Mouse (Mus musculus): ENCODE measurements at regions not wholly inside any gene's neighbourhood (a gene's known extent, or its start where the extent isn't known, plus 50 kb on each side); places are given as distances from the start of the nearest gene placed in this dataset.
A peak's percentile ranks its signal among the peaks of the same experiment; 100 is the strongest.

DNA sequence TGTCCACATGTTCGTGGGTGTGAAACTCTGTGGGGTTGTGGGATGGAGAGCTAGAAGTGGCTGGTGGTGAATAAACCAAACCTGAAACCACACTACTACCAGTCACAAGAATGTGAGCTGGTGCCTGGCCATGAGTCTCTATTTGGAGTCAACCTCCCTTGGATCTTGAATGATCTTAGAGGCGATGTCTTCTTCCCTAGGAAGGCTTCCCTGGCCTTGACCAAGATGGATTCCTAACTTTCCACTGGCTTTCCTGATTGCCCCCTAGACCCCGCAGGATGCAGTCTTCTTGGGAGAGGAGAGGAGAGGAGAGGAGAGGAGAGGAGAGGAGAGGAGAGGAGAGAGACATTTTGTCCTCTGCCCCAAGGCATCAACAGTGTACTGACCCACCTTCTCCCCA lies 106.9 kb upstream of the Cpm start:
- ATAC-seq (ENCODE audit: insufficient read depth) (no peak), DNase-seq (no peak)
- WGBS = 87% methylated on average over 3 of the region's 3 CpGs
- Histone ChIP-seq H3K4me3 (ENCODE audit: low read depth, low read length) (no peak overlapping the region), H3K9me3 (ENCODE audit: low read depth, low read length) (no peaks in the 10 kb centered on the region), H3K4me2 (no peak overlapping the region), H3K36me3 (ENCODE audit: insufficient read depth) (no peaks in the 10 kb centered on the region), H3K9ac (no peak overlapping the region), H3K27ac (ENCODE audit: low read depth) (no peak overlapping the region), H3K27me3 (ENCODE audit: insufficient read depth, low read length) (no peaks in the 10 kb centered on the region), H3K4me1 (ENCODE audit: insufficient read depth) (no peaks in the 10 kb centered on the region)
- TF ChIP-seq CTCF (IDR thresholded peaks at IDR 0.05; ENCODE audit: low read depth) = no peak

DNA sequence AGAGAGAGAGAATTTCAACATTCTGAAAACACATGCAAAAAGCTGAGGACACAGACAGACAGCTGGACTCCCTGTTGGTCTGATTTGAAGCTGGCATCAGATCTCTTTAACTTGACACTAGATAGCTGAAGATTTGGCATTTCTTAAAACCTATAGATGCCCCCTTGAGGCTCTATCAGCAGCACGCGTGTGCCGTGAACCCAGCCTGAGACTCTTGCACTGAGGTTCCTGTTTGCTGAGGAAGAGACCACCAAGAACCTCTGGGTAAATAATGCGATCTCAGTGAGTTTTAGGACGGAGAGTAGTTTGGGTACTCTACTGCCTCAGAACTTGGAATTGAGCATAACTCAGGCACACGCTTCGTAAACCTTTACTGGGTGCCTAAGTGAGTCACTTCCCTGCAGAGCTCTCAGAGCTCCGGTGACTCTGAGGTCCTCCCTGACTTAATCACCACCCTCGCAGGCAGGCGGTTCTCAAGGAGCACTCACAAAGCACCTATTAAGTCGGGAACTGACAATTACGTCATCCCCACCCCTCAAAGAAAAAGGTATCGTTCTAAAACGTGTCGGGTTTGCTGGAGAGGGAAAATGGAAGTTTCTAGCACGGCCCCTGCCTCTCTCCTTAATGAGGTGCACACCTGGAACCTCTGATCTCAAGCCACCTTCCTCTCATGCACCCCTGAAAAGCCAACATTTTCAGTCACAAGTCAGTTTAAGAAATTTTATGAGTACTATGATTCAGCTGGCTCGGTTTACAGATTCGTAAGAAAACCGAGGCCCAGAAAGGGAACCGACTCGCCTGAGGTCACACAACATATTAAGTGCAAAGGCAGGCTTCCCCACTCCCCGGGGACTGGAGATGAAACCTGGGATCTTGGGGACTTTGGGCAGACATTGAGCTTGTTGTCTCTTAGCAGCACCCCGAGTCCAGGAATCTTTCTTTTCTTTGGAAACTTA lies 107.7 kb upstream of the Cpm start:
- Histone ChIP-seq H3K4me2 (no peak overlapping the region), H3K27ac (ENCODE audit: low read depth) (no peak overlapping the region), H3K36me3 (ENCODE audit: insufficient read depth) (no peaks in the 10 kb centered on the region), H3K27me3 (ENCODE audit: insufficient read depth, low read length) (no peaks in the 10 kb centered on the region), H3K9me3 (ENCODE audit: low read depth, low read length) (no peaks in the 10 kb centered on the region), H3K4me1 (ENCODE audit: insufficient read depth) (no peaks in the 10 kb centered on the region), H3K9ac (no peak overlapping the region), H3K4me3 (ENCODE audit: low read depth, low read length) (no peak overlapping the region)
- no peak for TF ChIP-seq CTCF (IDR thresholded peaks at IDR 0.05; ENCODE audit: low read depth)
- 58% methylated on average over 23 of the region's 23 CpGs for WGBS
- ATAC-seq (ENCODE audit: insufficient read depth) (no peak), DNase-seq (peak; percentile 43)

DNA sequence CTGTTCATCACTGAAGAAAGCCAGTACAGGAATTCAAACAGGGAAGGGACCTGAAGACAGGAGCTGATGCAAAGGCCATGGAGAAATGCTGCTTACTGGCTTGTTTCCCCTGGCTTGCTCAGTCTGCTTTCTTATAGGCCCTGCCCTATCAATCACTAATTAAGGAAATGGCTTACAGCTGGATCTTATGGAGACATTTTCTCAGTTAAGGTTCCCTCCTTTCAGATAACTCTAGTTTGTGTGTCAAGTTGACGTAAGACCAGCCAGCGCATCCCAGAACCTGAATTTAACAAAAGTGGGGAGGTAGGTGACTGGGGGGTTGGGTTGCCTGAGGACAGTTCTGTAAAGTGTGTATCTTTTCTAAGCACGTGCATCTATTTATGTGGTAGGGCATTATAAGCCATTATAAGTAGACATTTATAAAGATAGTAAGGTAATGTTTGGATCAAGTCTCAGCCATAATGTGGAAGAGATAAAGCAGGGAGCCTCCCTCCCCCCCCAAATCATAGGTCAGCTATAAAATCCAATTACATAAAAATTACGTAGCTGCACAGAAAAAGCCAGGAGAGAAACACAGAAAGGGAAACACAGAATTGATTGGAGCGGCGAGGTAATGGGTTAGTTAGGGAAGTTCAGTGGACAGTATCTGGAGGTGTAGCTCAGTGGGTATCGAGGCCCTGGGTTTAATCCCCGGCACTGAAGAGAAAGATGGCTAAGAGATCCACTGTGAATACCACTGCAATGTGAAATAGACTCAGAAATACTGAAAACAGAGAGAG lies 108.6 kb upstream of the Cpm start:
- WGBS = 83% methylated on average over 8 of the region's 8 CpGs
- Histone ChIP-seq H3K27ac (ENCODE audit: low read depth) (no peak overlapping the region), H3K4me2 (no peak overlapping the region), H3K9me3 (ENCODE audit: low read depth, low read length) (no peaks in the 10 kb centered on the region), H3K27me3 (ENCODE audit: insufficient read depth, low read length) (no peaks in the 10 kb centered on the region), H3K9ac (no peak overlapping the region), H3K36me3 (ENCODE audit: insufficient read depth) (no peaks in the 10 kb centered on the region), H3K4me3 (ENCODE audit: low read depth, low read length) (no peak overlapping the region), H3K4me1 (ENCODE audit: insufficient read depth) (no peaks in the 10 kb centered on the region)
- TF ChIP-seq CTCF (IDR thresholded peaks at IDR 0.05; ENCODE audit: low read depth) = no peak
- no peak for ATAC-seq (ENCODE audit: insufficient read depth)
- DNase-seq = no peak

DNA sequence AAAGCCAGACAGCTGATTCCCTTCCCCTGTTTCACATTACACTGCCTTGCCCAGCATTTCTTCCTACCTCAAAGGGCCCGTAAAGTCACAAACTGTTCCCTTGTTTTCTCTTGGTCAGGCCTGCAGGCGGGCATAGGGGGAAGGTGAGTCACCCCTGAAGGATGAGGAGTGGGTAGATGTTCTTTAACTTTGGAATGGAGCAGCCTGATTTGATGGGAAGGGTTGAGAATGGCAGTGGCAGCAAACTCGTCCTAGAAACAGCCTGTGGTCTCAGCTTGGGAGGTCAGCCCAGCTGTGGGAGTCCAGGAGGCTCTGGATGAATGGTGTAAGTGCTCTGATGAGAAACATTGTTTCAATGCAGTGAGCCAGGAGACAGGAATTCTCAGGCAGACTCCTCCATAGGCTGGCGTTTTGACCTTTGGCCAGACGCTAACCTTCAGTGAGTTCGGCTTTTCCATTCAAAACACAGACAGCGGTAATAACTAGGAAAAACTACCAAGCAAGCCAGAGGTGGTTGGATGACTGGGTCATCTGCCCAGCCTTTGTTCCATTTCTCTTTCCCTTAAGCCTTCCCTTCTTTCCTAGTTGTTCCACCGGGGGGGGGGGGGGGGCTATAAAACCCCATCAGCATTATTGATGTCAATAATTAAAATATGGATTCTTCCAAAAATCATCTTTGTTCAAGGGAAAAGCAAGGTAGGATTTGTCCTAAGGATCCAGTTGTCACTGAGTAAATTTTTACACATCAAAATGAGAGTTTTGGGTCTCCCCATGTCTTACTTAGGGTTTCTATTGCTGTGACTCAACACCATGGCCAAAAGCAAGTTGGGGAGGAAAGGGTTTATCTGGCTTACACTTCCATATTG lies 109.4 kb upstream of the Cpm start:
- no peak overlapping the region for H3K9ac ChIP-seq
- no peak for TF ChIP-seq CTCF (IDR thresholded peaks at IDR 0.05; ENCODE audit: low read depth)
- H3K9me3 ChIP-seq (ENCODE audit: low read depth, low read length) = no peaks in the 10 kb centered on the region
- H3K4me3 ChIP-seq (ENCODE audit: low read depth, low read length) = no peak overlapping the region
- H3K27me3 ChIP-seq (ENCODE audit: insufficient read depth, low read length) = no peaks in the 10 kb centered on the region
- no peaks in the 10 kb centered on the region for H3K36me3 ChIP-seq (ENCODE audit: insufficient read depth)
- H3K4me1 ChIP-seq (ENCODE audit: insufficient read depth) = no peaks in the 10 kb centered on the region
- ATAC-seq (ENCODE audit: insufficient read depth) = no peak
- whole genome bisulfite sequencing = 60% methylated on average over 8 of the region's 8 CpGs
- no peak overlapping the region for H3K27ac ChIP-seq (ENCODE audit: low read depth)
- H3K4me2 ChIP-seq = no peak overlapping the region
- DNase-seq = no peak

DNA sequence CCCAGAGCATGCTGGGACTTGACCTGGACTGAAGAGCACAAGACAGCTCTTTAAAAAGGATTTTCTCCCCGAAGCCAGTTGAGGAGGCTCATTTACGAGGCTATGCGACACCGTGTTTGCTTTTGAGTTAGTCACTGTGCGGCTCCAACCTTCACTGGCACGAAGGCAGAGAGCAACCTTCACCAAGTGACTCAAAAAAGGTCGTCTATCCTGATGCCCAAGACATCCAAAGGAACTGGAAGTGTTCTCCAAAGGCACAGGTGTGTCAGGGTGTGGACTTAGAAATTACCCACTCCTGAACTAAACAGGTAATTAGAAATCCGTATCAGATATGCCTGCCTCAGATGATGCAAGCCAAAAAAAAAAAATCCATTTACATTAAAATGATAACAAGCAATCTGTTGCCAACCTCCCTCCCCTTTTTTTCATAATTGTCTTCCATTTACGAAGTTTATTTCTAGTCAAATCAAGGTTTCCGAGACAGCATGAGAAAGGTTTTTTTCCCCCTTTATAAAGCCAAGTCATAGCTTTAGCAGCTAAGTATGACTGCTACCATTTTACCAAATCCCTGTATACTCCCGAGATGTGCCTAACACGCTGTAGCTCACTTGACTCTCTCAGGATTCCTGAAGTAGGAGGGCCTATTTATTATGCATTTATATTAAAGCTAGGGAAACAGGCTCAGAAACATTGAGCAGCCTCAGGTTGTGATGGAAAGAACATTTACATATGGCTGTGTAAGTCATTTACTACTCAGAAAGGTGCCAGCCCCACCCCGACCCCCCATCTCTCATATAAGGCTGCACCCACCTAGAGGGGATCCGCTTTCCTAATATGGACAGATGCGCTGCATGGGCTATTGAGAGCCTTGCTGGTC lies 110.3 kb upstream of the Cpm start:
- no peaks in the 10 kb centered on the region for H3K9me3 ChIP-seq (ENCODE audit: low read depth, low read length)
- DNase-seq = no peak
- no peaks in the 10 kb centered on the region for H3K27me3 ChIP-seq (ENCODE audit: insufficient read depth, low read length)
- no peak overlapping the region for H3K9ac ChIP-seq
- H3K4me1 ChIP-seq (ENCODE audit: insufficient read depth) = no peaks in the 10 kb centered on the region
- H3K4me3 ChIP-seq (ENCODE audit: low read depth, low read length) = no peak overlapping the region
- H3K27ac ChIP-seq (ENCODE audit: low read depth) = no peak overlapping the region
- whole genome bisulfite sequencing = 63% methylated on average over 15 of the region's 15 CpGs
- H3K4me2 ChIP-seq = no peak overlapping the region
- no peak for TF ChIP-seq CTCF (IDR thresholded peaks at IDR 0.05; ENCODE audit: low read depth)
- ATAC-seq (ENCODE audit: insufficient read depth) = no peak
- H3K36me3 ChIP-seq (ENCODE audit: insufficient read depth) = no peaks in the 10 kb centered on the region

Data from lung, embryonic 14.5 days (tissue).